Mouse (Mus musculus): ENCODE measurements around the gene Samd11. TPM values are rescaled to one million over a fixed set of nuclear protein-coding genes. Genes with fewer than 3 reads are reported as not detected.

Samd11 gene
- polyA plus RNA-seq (2012; rRNA removed), result 0.64 and 0.67 TPM in 2 replicates

GRCm38 (mm10) chr4:156255078-156255839 lies at the start of gene Samd11:
Gene Samd11, minus strand, starts transcription at chr4:156255657.

GRCm38 (mm10) chr4:156235808-156236533 lies 19.5 kb downstream of the Samd11 start, which contains the start of gene Noc2l:
Gene Noc2l, plus strand, starts transcription at chr4:156236010.

GRCm38 (mm10) chr4:156234701-156235213 lies 20.7 kb downstream of the Samd11 start, which contains the start of gene Plekhn1:
Gene Plekhn1, minus strand, starts transcription at chr4:156234857.

GRCm38 (mm10) chr4:156215649-156216048 lies 39.8 kb downstream of the Samd11 start, which contains the start of gene Perm1:
Gene Perm1, plus strand, starts transcription at chr4:156215868.

GRCm38 (mm10) chr4:156203001-156203412 lies 52.5 kb downstream of the Samd11 start, which contains the start of gene AW011738:
Gene AW011738, plus strand, starts transcription at chr4:156203304.

GRCm38 (mm10) chr4:156200623-156201475 lies 54.6 kb downstream of the Samd11 start, which contains the start of gene Isg15:
Gene Isg15, minus strand, starts transcription at chr4:156200818.

GRCm38 (mm10) chr4:156197131-156197828 lies 58.2 kb downstream of the Samd11 start, which contains the start of gene Agrn:
Gene Agrn, minus strand, starts transcription at chr4:156197488.

Other genes with a start within 250 kb of the Samd11 start
- 3.9 and 6.8 TPM in 2 replicates for gene Tnfrsf4, start 241.8 kb downstream of the Samd11 start, polyA plus RNA-seq (2012; rRNA removed)
- 1.3 and 2.4 TPM in 2 replicates for gene Tnfrsf18, start 229.5 kb downstream of the Samd11 start, polyA plus RNA-seq (2012; rRNA removed)
- gene Ttll10, start 196.2 kb downstream of the Samd11 start, polyA plus RNA-seq (2012; rRNA removed), result 12.9 and 21.0 TPM in 2 replicates
- 41.1 and 43.5 TPM in 2 replicates for gene 9430015G10Rik, start 145.7 kb downstream of the Samd11 start, polyA plus RNA-seq (2012; rRNA removed)
- gene Rnf223, start 125.1 kb downstream of the Samd11 start, polyA plus RNA-seq (2012; rRNA removed), result 2.4 and 3.2 TPM in 2 replicates
- 102 and 106 TPM in 2 replicates for gene Agrn, start 58.2 kb downstream of the Samd11 start, polyA plus RNA-seq (2012; rRNA removed)
- gene Isg15, start 54.8 kb downstream of the Samd11 start, polyA plus RNA-seq (2012; rRNA removed), result 11.5 and 19.8 TPM in 2 replicates
- 2.3 and 3.2 TPM in 2 replicates for gene AW011738, start 52.4 kb downstream of the Samd11 start, polyA plus RNA-seq (2012; rRNA removed)
- gene Perm1, start 39.8 kb downstream of the Samd11 start, polyA plus RNA-seq (2012; rRNA removed), result 0.47 and 0.60 TPM in 2 replicates
- gene Plekhn1, start 20.8 kb downstream of the Samd11 start, polyA plus RNA-seq (2012; rRNA removed), result 102 and 109 TPM in 2 replicates
- 124 and 144 TPM in 2 replicates for gene Noc2l, start 19.6 kb downstream of the Samd11 start, polyA plus RNA-seq (2012; rRNA removed)
- not detected in 2 replicates for gene Vmn2r-ps159, start 75.4 kb upstream of the Samd11 start, polyA plus RNA-seq (2012; rRNA removed)

Measured in ovary, adult 2 months (tissue).